Mouse (Mus musculus): ENCODE results near the gene Olfr351.

Gene Olfr351

DNA sequence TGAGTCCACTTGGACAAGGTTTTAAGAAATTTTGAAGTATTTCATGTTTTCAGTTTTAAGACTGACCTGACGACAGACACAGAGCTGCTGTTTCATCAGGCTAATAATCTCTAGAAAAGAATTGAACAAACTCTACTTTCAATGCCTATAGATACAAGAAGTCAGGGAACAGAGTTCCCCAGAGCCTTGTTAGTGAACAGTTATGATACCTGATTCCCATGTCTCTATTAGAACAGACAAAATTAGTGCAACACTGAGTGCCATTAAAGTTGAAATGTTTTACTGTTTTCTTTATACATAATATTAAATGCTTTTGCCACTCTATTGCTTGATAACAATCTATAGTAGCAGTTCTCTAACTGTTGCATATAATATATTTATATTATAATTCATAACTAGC is at the start of gene Olfr351:
Gene Olfr351 (minus strand): TSS at position 101 of the 400 bp plus-strand sequence.
- DNase-seq (ENCODE audit: low read depth), result no peak

DNA sequence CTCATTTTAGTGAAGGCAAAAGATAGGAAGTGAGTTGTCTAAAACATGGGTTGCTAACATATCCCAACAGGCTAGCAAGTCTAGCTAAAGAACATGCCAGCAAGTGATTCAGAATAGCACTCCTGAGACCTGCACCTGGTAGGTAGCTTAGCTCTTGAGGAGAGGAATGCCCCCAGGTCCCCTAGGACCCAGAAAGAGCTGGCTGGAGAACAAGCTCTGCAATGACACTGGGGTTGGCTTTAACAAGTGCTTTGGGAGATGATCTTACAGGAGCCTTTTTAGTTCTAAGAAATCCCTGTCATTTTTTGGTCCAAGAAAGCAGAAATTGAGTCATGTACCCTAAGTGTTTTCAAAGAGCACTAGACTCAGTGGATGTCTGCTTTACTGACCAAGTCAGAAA is 42.9 kb upstream of the Olfr351 start, which contains the start of gene Olfr354:
Gene Olfr354 (plus strand): TSS at position 301 of the 400 bp plus-strand sequence.
- no peak for DNase-seq (ENCODE audit: low read depth)

DNA sequence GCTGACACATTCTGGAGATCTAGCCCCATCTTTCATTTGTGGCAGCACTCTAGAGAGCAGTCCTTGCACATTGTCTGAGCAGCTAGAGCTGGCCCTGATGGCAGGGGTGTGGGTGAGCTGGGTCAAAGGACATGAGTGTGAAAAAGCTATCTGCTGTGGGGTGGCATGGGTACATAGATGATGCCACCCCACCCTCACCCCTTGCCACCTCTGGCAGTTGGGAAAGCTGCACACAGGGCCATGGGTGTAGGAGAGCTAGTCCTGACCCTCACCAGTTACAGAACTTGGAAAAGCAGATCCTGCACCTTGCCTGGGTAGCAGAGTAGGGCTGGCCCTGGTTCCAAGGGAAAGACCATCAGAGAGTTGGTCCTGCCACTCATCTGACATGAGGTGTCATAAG is 34.7 kb upstream of the Olfr351 start:
- DNase-seq (ENCODE audit: low read depth), result no peak

DNA sequence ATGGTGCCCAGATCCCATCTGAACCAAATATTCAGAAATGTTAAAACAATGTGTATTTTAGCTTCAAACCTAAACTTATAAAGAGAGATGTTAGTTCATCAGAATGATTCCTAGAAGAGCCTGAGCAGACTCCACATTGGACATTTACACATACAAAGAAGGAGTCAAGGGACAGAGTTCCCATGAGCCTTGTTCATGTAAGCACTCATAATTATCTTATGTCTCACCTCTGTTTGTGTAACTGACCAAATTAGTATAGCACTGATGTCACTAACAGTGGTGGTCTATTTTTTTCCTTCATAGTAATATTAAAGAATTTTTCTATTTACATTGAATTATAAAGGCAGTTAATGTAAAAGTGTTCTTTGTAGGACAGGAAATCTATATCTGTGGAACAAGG is 30.4 kb upstream of the Olfr351 start, which contains the start of gene Olfr353:
Gene Olfr353 (minus strand): TSS at position 101 of the 400 bp plus-strand sequence.
- DNase-seq (ENCODE audit: low read depth), result no peak

DNA sequence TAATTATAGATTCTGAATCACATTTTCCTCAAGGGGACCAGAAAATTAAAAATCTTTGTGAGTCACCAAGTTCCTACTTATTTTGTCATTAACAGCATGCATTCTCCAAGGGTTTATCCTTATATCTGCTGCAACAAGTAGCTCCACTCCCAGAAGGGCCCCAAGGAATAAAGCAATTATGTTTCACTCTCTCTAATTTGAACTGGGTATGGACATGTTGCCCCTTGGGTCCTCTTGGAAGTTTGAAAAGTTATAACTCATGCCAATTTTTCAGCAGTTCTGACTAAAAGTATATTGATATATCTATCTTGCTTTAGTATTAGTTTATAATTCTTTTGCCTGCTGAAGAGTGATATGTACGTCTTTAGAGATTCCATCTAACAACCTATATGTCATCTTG is 5.7 kb upstream of the Olfr351 start, which contains the start of gene Olfr352:
Gene Olfr352 (plus strand): TSS at position 301 of the 400 bp plus-strand sequence.
- no peak for DNase-seq (ENCODE audit: low read depth)

DNA sequence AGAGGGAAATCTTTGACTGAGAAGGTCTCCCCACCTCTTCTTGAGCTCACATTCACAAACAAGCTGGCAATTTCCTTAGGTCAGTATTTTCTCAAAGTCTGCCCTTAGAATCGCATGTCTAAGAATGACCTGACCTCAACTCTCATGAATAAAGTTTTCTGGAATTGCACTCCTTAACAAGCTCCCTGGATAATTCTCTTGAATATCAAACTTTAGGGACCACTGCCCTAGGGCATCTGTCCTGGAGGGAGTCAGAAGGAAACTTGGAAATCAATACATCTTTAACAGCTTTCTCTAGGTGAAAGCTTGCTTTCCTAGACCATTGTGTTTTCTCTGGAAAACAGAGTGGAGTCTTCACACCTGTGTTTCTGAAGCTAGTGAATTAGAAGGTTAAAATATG is 16.4 kb downstream of the Olfr351 start, which contains the start of gene Olfr350:
Gene Olfr350 (plus strand): TSS at position 301 of the 400 bp plus-strand sequence.
- DNase-seq (ENCODE audit: low read depth), result no peak

DNA sequence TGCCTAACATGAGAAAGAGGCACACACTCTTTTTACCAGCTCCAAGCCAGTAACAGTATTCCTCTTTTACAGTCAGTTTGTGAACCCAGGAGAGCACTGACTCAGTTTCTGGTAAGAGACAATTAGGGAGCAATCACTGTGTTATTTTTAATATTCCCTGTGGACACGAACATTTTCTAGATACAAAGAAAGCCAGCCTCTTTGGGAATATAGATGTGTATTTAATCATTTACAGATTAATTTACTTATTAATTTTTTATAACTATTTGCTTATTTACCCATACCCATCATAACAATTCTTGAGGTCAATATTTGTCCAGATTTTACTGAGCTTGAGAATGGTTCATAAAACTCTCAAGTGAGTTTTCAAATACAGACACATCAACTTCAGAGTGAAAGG is 45.5 kb downstream of the Olfr351 start, which contains the start of gene Olfr3:
Gene Olfr3 (minus strand): TSS at position 101 of the 400 bp plus-strand sequence.
- DNase-seq (ENCODE audit: low read depth), result no peak

Data from NIH3T3 (cell line).